Mouse (Mus musculus) gonadal fat pad, adult 2 months (tissue): Measurements from ENCODE around the gene Araf. TPM values are rescaled to one million over a fixed set of nuclear protein-coding genes. Genes with fewer than 3 reads are reported as not detected.

Experiments used
- DNase-seq: peaks from one replicate; pipeline ENCODE4 v3.0.0-alpha.2; 2012; ENCODE audit warnings: low read depth
- polyA plus RNA-seq: library from polyadenylated mRNA; depleted of rRNA; stranded (reverse); fragments of >200 nt; gene quantifications from 2 replicates; pipeline ENCODE4 v1.2.3, GENCODE M21; 2012; rRNA removed

Araf gene
- polyA plus RNA-seq, 1 experiment = 259 TPM

DNA sequence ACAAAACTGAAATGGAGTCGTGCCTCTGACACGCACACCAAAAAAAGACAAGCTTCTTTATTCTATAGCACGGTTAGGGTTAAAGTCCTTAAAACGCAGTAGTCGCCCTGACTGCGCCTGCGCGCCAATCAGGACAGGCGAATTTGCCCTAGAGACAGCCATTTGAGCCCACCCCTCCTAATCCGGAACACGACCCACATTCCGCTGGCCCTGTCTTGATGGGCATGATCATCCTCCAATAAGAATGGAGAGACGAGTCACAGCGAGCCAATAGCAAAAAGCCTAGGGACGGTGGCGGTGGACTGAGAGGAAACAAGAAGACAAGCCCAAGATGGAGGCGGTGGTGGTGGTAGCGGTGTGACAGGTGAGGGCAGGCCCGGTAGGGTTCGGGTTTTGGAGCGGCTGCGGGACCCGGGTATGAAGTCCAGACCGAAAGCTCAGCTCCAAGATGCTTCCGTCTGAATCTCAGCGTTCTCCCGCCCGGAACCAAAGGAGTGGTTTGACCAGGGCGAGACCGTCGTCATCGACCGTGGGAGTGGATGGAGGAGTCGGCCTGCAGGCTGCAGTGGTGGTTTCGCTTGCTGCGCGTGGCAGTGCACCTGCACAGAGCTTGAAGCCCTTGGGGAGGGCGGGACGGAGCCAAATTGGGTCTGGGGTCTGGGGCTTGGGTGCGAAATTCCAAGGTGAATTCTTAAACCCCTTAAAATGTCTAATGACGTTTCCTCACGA lies 50.8 kb downstream of the Araf start:
- peak; percentile 77 for DNase-seq

DNA sequence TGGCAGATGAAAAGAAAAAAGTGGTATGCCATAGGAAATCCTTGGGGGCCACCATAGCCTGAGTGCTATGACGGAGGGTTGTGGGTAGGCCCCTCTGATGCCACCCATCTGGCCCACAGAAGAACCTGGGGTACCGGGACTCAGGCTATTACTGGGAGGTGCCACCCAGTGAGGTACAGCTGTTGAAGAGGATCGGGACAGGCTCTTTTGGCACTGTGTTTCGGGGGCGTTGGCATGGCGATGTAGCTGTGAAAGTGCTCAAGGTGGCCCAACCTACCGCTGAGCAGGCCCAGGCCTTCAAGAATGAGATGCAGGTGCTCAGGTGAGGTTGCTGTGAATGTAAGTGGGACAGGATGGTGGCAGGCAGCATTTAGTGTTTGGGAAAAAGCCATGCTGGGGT lies 56.2 kb downstream of the Araf start:
- no peak for DNase-seq

DNA sequence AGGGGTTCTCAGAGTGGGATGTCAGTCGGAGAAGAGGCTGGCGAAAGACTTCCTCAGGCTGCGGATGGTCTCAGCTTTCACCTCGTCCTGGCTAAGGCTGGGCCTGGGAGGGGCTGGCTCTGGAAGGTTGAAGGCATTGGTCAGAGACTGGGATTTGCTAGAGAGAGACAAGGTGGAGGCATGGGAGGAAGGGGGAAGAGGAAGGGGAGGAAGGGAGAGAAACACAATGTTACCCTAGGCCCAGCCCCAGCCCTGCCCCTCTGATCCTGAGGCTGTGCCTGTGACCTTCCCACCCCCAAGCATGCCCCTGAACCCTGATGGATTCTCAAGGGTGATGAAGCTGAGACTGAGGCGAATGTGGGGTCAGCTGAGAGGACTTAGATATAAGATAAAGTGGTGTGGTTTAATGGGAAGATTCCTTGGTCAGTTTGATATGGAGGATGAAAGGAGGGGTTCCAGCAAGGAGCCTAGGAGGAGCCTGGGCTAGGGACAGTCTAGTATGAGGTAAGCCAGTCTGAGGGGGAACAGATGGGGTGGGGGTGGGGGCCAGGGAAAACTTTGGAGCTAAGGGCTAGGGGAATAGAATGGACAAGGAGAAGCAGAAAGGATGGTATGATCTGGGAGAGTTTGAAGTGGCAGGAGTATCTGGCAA lies 64.0 kb downstream of the Araf start:
- no peak for DNase-seq

DNA sequence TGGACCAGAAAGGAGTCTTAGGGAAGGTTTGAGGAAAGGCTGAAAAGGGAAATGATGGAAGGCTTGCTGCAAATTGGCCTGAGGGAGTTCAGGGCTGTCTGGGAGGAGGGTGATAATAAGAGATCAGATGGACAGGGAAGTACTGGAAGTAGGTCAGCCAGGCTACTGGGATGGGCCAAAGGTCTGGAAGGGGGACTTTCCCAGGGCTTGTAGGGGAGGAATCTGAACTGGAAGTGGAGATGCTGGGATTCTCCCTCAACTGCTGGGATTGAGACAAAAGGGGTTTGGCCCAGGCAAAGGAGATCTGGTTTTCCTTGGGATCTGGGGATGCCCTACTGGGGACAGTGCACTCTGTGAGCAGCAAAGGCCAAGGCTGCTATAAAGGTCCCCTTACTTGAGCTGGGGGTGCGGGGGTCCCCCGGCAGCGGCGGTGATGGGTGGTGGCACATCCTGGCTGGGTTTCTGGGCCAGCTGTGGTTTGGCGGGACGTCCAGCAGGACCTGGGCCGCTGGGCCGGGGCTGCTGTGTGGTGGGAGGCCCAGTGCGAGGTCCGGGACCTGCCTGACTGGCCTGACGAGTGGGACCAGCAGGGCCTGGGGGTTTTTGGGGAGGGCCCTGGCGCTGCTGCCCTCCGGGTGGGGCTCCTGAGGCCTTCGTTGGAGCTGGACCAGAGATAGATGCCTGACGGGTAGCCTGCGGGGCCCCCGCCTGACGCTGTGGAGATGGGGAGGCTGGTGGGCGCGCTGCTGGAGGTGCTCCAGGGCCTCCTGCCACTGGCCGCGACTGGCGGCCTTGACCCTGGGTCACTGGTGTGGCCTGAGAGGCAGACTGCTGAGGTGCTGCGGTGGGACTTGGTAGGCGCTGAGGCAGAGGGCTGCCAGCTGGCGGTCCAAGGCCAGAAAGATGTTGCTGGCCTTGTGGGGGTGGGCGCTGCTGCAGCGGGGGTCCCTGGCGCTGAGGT lies 64.8 kb downstream of the Araf start:
- no peak for DNase-seq

DNA sequence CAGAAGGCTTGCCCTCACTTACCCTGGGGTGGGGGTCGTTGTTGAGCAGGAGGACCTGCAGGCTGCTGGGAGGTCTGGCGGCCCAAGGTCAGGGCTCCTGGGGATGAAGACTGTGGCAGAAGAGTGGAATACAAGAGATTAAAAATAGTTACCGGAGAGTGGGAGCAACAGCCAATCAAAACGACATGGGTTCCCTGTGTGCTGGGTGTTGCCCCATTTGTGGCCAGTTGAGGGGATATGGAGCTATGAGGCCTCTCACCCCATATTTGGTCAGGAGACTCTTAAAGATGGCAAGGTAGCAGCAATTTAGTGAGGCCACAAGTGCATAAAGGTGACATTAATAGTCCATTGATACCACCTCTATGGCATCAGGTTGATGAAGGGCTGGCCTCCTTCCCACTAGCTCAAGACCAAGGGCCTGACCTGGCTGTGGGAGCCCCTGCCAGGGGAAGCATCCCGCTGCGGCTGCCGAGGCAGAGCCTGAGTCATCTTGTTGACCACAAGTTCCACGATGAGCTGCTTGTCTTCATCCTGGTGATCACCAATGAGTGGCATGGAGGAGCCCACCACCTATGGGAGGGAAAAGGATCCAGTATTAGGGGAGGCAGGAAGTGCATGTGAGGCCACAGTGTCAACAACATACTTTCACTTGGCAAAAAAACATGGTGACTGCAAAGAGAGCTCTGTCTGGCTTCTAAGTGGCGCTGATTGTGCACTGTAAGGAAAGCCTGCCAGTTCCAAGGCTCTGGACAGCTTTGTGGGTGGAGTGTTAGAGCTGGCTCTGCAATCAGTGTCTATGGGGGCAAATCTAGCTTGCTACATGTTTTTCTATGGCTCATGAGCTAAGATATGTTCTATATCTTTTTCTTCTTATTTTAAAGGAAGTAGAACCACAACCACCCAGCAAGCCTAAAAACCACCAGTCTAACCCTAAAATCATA lies 65.8 kb downstream of the Araf start:
- no peak for DNase-seq

DNA sequence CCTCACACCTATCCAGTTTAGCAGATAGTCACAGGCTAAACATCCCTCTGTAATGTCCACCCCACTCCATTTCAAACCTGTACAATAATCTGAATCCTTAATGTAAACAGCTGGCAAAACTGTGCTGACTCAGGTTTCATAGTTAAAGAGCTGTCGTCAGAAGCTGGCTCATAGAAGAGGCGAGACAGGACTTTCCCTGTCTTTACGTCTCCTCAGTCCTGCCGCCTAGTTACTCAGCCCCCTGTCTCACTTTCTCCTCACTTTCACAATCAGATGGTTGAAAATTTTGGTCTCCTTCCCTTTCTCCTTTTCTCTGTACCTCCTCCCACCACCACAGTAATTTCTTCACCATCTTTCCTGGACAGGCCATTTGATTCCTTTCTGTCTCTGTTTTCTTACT lies 70.5 kb downstream of the Araf start:
- no peak for DNase-seq

DNA sequence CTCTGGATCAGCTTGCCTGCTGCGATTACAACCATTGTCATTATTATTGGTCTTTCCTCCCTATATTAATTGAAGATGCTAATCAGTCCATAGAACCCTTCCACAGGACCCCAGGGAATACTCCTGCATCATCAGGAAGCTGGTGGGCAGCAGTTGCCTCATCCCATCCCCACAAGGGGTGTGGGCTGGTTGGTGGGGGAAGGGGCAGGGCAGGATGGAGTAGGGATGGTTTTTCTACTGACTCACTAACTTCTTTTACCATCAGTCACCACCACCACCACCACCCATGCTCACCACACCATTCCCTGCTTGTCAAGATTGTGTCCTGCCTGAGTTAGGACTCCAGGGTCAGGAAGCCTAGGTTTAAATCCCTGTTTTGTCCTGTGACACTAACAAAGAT lies 71.6 kb downstream of the Araf start:
- no peak for DNase-seq

DNA sequence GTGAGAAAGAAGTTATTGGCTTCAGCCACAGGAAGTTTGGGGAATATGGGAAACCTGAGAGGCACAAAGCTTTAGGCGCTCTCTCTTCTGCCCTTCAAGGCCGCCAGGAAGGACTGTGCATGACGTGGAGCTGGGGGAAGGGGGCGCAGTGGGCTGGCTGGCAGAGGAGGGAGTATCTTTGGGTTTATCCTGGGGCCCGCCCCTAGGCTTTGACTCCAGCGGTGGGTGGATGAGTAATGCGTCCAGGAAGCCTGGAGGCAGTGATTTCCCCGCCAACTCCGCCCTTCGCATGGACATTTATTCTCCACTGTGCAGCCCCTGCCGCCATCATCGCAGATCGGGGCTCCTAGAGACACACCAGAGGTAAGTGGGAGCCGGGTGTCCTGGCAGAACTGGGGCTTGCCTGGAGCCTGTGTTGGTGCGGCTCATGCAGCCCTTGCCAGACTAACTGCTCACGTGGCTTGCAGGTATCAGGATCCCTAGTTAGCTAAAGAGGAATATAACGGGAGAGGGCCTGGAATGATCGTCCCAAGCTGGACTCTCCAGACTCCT lies 72.4 kb downstream of the Araf start, which contains the start of gene Timp1:
Timp1 (plus strand) TSS at position 205 of the 552 bp plus-strand sequence.
- DNase-seq = no peak

DNA sequence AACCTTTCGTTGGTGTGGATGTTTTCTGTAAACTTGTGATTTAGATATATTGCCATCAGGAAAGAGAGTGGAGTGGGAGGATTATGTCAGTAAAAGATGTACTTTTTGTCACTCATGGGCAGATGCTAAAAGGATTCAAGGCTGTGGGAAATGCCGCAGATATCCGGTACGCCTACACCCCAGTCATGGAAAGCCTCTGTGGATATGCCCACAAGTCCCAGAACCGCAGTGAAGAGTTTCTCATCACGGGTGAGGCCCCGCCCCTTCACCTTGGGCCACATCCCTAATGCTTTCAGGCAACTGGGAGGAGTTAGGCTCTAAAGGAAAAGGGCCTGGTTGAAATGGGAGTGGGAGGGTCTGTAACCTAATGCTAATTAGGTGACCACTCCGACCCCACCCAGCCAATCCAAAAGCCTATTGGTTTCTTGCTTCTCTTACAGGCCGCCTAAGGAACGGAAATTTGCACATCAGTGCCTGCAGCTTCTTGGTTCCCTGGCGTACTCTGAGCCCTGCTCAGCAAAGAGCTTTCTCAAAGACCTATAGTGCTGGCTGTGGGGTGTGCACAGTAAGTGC lies 75.4 kb downstream of the Araf start:
- DNase-seq = no peak

DNA sequence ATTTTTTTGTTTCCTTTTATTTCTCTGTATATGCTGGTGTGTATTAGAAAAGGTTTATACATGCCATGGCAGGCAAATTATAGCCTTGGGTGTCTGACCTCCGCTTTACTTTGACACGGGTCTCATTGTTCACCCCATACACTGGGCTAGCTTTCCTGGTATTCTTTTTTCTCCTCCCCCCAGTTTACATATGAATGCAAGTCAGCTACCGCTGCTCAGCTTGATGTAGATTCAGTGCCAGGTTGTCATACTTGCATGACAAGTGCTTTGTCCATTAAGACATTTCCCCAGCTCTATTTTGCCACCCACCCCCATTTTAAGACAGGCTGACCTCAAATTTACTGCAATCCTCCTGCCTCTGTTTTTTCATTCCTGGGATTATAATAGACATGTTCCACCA lies 77.6 kb downstream of the Araf start:
- no peak for DNase-seq

DNA sequence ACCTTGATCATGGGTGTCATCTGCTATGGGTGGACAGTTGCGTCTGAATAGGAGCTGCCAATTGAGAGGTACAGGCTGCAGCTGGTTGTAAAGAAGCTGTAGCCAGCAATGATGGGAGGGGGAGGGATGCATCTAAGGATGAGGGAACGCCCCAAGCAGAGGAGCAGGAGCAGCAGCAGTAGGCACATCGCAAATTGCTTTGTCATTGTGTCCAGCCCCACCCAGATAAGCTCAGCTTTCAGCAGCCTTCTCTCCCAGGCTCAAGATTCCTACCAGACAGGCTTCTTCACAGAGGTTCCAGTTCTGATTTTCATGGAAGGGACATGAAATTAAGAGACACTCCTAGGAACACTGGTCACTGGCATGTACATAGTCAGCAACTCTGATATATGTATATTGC lies 112.5 kb downstream of the Araf start:
- no peak for DNase-seq

Other genes with a start within 250 kb of the Araf start
- gene Rgn, start 248.0 kb upstream of the Araf start, polyA plus RNA-seq = 6.1 and 6.3 TPM in 2 replicates
- 63.4 and 66.5 TPM in 2 replicates for gene Rbm10, start 180.3 kb upstream of the Araf start, polyA plus RNA-seq
- gene Ndufb11, start 180.2 kb upstream of the Araf start, polyA plus RNA-seq = 174 and 195 TPM in 2 replicates
- gene Uba1, start 139.5 kb upstream of the Araf start, polyA plus RNA-seq = 258 and 270 TPM in 2 replicates
- gene Cdk16, start 109.9 kb upstream of the Araf start, polyA plus RNA-seq = 202 and 217 TPM in 2 replicates
- gene Usp11, start 93.9 kb upstream of the Araf start, polyA plus RNA-seq = 18.4 and 23.6 TPM in 2 replicates
- 14.7 and 21.9 TPM in 2 replicates for gene Timp1, start 72.4 kb downstream of the Araf start, polyA plus RNA-seq
- gene Syn1, start 123.2 kb downstream of the Araf start, polyA plus RNA-seq = 0.18 and 0.20 TPM in 2 replicates
- 21.1 and 27.7 TPM in 2 replicates for gene Cfp, start 133.7 kb downstream of the Araf start, polyA plus RNA-seq
- 13.5 and 16.2 TPM in 2 replicates for gene Elk1, start 152.8 kb downstream of the Araf start, polyA plus RNA-seq
- 29.4 and 30.8 TPM in 2 replicates for gene Uxt, start 164.2 kb downstream of the Araf start, polyA plus RNA-seq